In the genomic region with DNA sequence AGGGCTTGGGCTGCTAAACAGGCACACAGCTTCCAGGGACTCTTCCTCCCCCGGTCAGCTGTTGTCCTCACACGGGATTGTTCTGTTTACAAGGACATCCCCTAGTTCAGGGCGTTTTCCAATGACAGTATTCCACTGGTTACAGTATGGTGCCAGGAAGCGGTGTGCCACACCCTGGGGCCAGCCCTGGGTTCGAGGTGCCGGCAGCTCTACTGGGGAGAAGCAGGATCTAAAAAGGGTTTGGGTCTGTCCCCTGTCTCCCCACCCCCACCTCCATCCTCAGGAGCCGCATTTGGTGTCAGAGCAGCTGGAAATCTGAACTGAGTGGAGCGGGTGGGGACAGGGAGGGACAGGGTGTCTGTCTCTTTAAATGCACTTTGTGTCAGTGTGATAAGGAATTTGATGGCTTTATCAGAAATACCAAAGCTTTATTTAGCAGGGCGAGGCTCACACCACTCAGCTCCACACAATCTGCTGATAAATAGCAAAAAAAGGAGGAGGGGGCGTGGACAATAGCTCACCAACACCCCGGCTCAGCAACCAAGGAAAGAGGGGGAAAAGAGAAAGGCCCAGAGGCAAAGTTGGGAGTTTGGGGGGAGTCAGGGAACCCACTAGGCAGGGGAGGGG, we compare ENCODE assay signal across 11 mouse cellular contexts.
DNase-seq lines count a peak whose midpoint lies in the region; ATAC-seq and TF ChIP-seq lines count a peak whose summit lies in the region.
"Had no signal": no experiment of that assay in that cellular context is flagged by ENCODE, and none has a peak within 500 bp of the region (broad histone marks: within the 10 kb centered on the region; RNA-seq: fewer than 3 reads in every experiment).

No protein-coding gene starts in this region.

- H3K4me3 ChIP-seq in G1E (ENCODE audit: low read depth, low read length), result no peak overlapping the region
- H3K4me3 ChIP-seq: embryonic facial prominence, embryonic 15.5 days; neural tube, embryonic 12.5 days had no signal

- intact Hi-C loops in heart, postnatal 10 days (cut with DNase I), result no loop called here

- H3K4me1 ChIP-seq in G1E (ENCODE audit: insufficient read depth, low read depth, low read length), result peaks cover 13% of the 10 kb centered on the region

- TF ChIP-seq CTCF in G1E (IDR thresholded peaks at IDR 0.05; ENCODE audit: low read depth, low read length), result no peak

- ATAC-seq in G1E (ENCODE audit: extremely low read depth, insufficient number of reproducible peaks, low FRiP score, poor library complexity, severe bottlenecking), result peak; percentile 40; the same call in 1 of the 2 replicates
- 0 out of 2 replicates have a peak, but pooled peaks have one; percentile 14 for ATAC-seq in common myeloid progenitor, adult 5-6 weeks (replicated peaks; ENCODE audit: low read depth, poor library complexity, severe bottlenecking)
- ATAC-seq: inflammation-experienced regulatory T-cells, adult 6 months had no signal

- no peak for DNase-seq in G1E (ENCODE audit: low spot score)
- DNase-seq in heart, postnatal 10 days, result peak; percentile 67 to 71
- peak; percentile 79 for DNase-seq in lung, postnatal 10 days
- no peak for DNase-seq in embryo, embryonic 10 days (ENCODE audit: low spot score)
- no peak for DNase-seq in thymus, adult 18-20 months
- no peak for DNase-seq in kidney, postnatal 14 days
- DNase-seq: layer of hippocampus, postnatal 36 days had no signal

- H3K9me3 ChIP-seq in G1E (replicated peaks), result no peaks in the 10 kb centered on the region
- H3K9me3 ChIP-seq: embryonic facial prominence, embryonic 15.5 days; neural tube, embryonic 12.5 days had no signal

- no peaks in the 10 kb centered on the region for H3K36me3 ChIP-seq in G1E (replicated peaks)
- H3K36me3 ChIP-seq: embryonic facial prominence, embryonic 15.5 days; neural tube, embryonic 12.5 days had no signal

- peaks cover 36% of the 10 kb centered on the region for H3K27me3 ChIP-seq in G1E (ENCODE audit: insufficient read depth, low read length)

Comparison
In these comparisons a context has a peak if more than half of its experiments do, and no peak if none do; other contexts are left out.
1. DNase-seq: peak in heart, postnatal 10 days (2 of 2) and lung, postnatal 10 days (single experiment); none in G1E (single experiment), embryo, embryonic 10 days (single experiment), thymus, adult 18-20 months (0 of 2) and kidney, postnatal 14 days (single experiment).